Mouse (Mus musculus): ENCODE data around the gene Ndst4.

DNA sequence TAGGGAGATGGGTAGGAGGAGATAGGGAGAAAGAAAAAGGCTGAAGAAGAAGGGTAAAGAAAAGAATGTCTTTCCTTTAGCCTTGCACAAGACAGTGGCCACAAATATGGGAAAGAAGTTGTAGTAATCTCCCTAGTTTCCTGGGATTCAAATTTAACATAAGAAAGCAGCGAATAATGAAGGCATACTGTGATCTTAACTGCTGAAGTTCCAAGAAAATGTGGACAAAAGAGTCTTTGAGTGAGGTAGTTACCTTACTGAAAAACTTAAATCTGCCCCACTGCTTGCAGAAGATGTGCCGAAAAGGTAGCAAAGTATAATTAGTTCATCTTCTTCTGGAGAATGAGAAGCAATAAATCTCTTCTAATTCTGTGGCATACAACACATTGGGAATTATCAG is 228.4 kb downstream of the Ndst4 start:
- TF ChIP-seq GATA1 (IDR thresholded peaks at IDR 0.05; ENCODE audit: borderline replicate concordance, low read length) = no peak
- TF ChIP-seq FLI1 (IDR thresholded peaks at IDR 0.05; ENCODE audit: low read length) = no peak
